Mouse (Mus musculus): ENCODE data around the gene Avpi1.
A peak's percentile ranks its signal among the peaks of the same experiment; 100 is the strongest.

The Avpi1 gene

DNA sequence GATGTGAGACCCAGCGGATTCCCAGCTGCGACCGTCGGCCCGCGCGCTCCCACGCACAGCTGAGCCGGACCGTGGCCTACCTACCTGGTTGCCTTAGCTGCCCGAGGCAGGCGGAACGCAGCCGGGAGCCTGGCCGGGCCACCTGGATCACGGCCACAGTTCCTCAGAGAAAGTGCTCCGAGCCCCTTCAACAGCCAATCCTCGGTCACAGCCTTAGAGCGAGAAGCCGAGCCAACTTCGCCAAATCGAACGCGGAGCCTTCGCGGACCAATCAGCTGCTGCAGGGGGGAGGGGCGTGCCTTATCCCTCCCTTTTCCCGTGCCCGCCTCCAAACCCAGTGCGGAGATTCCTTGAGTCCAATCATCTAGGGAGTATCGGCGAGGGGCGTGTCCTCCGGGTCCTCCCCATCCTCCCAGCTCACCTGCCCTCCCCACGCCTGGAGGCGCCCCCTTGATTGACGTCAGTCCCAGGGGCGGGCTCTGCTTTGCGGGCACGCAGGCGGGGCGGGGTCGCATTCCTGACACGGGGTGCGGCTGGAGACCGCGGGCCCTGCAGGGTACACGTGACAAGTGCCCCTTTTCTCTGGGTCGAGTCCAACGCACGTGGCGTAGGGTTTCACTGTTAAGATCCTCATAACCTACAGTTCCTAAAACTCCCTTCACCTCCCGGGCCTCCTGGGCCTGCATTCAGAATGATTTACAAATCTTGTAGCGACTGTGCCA is at the start of gene Avpi1:
Gene Avpi1 (minus strand): TSS at position 273 of the 722 bp plus-strand sequence.
- DNase-seq, result peak; percentile 99

DNA sequence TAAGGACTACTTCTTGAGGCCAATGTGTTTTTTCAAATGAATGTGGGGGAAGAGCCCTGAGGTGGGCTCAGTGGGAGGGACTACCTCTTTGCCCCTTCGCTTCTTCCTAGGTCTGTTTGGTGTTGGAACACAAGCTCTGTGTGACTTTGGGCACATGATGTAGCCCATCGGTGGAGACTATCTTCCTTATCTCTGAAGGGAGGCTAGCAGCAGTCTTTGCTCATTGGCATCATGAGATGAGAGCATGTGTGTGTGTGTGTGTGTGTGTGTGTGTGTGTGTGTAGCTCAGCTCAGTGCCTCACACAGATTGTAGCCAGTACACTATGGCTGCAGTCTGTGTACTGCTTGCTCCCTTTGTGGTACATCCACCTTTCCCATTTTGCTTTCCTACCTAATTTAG is 48.6 kb upstream of the Avpi1 start:
- no peak for DNase-seq

DNA sequence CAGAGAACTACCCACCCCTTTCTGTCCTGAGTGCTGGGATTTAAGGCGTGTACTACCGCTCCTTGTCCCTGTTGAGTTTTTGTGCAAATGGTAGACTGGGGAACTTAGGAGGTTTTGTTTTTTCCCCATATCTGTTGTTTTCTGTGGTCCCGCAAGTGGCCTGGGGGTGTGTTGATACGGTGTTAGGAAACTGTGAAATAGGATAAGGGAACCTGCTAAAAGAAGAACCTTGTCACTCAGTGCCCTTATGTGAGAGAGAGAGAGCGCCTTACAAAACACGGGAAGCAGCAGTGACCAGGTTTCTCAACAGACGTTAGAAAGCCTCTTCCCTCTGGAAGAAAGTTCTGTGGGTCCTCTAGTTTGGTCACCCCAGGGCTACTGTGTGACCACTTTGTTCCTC is 48.0 kb upstream of the Avpi1 start:
- no peak for DNase-seq

DNA sequence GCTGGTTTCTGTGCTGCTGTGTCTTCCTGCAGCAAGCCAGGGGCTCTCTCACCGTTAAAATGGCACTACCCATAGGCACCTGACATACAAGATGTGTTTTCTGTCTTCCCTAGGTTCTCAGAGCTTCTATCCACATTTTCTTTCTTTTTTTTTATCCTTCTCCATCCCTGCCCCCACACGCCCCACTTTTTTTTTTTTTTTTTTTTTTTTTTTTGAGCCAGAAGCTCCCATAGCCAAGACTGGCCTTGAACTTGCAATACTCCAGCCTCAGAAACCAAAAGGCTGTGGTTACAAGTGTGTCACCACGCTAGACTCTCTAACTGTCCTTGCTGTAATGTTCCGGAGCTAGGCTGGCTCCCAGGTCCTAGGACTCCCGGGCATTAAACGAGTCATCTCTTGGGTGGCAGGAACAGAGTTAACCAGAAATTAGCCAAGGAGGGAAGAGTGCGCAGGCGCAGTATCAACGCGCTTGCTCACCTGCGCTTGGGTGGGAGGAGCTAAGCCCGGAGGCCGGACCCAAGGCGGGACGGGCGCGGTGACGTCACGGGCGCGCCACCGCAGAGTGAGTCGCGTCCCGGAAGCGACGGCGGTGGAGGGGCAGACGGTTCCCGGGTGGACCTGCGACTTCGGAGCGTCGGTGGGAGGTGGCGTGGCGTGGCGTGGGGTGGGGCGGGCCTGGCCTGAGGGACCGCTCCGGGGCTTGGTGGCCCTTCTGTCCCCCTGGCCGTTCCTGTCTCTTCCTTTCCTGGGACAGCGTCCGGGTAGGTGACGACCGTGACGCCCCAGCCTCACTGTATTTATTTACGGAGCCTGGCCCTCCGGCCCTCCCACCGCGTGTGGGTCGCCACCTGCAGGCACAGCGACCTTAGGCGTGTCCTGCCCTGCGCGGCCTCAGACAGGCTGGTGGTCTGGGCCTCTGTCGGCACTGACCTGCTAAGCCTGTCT is 41.4 kb upstream of the Avpi1 start:
- peak; percentile 96 for DNase-seq

DNA sequence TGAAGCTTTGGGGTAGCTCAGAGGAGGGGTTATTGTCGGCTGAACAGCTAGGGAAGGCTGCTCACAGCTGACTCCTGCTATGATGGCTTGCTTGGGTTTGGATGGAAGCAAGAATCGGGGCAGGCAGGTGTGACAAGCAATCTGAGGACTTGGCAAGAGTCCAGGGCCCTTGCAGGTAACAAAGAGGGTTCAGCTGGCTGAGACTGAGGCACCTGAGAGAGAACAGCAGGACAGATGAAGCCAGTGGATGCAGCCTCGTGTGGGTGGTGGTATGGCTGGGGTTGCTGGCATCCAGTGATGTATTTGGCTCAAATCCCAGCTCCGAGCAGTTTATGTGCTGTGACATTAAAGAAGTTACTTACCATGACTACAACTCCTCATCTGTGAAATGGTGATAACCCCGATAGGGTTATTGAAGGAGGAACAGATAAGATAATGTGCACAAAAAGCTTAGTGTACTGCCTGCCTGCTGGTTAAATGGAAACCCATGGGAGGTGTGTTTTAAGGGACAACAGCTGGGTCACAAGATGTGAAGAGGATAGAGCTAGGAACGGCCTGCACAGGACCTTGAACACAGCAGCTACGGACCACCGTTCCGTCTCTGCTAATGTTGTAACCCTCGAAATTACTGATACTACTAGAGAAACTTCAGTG is 40.6 kb upstream of the Avpi1 start:
- DNase-seq, result peak; percentile 60

DNA sequence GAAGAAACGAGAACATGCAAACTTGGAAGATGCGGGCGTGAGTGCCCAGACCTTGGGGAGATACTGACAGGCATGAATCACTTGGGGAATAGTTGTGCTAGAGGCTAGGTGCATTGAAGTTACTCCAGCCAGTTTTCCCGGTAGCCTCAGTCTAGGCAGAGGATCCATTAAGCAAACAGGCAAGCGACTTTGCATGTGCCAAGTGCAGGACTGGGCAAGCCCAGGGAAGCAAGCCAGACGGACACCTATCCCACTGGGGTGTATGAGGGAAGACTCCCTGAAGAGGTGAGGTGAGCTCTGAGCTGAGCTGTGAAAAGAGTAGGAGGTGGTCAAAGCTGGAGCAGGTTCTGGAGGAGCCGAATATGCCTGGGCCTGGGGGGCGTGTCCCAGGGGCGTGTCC is 38.6 kb upstream of the Avpi1 start:
- DNase-seq, result no peak

DNA sequence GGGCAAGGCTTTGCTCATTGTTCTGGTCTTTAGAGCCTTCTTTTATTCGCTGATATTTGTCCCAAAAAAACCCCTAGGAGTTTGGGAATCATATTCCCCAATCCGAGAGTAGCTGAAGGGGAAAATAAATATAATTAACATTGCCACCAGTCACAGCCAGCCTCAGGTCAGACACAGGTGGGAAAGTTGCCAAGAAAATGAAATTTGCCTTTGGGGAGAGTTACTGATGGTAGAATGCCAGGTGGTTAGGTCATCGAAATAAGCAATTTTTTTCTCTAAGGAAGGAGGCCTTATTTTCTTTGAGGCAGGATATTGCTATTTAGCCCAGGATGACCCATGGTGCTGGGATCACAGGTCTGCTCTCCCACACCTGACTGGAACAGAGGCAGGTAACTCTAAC is 37.9 kb upstream of the Avpi1 start:
- DNase-seq, result no peak

DNA sequence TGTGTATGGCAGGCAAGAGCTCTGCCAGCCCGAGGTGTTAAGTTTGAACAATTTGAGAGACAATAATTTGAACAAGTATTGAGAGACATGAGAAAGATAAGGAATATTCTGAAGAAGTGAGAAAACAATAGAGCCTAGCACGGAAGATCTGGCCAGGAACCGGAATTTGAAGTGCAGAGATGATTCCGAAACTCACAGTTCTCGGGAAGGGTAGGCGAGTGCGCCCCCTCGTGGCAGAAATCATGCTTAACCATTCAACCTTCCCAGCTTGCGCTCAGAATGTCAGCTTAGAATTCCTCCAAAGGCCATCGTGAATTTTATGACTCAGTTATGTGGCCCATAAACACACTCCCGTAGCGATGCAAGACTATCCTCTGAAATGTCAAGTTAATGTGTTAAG is 37.3 kb upstream of the Avpi1 start:
- peak; percentile 95 for DNase-seq

DNA sequence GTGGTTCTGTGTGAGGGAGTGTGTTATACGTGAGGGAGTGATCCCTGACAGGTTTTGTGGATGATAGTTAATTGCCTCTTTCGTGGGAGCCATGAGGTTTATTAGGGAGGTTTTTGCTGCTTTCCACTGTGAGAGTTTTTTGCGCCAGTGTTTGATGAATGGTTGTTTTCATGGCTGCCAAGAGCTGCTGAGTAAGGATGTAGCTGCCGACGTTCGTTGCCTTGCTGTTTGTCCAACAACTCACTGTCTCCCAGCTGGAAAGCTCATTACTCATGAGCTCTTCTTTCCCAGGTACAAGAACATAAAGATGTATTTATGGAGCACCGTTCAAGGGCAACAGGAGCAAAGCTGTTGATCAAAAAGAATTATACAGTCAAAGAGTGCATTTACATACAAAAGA is 35.3 kb upstream of the Avpi1 start:
- DNase-seq, result no peak

DNA sequence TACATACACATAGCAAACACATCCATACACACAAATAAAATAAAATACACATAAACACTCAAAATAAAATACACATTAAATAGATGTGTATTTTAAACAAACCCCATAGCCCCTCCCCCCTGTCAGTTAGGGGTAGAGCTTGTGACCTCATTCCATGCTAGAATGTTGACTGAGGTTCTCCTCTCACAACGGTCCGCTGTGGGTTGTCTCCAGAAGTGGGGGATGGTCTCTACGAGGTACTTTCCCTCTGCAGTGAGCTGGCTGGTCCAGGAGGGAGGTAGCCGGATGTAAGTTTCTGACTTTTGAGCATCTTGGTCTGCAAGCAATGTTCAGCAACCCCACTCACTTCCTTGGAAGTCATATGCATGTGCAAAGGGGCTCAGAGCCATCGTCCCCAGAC is 34.9 kb upstream of the Avpi1 start, which contains the start of gene Zfyve27:
Gene Zfyve27 (plus strand): TSS at position 188 of the 400 bp plus-strand sequence.
- no peak for DNase-seq

DNA sequence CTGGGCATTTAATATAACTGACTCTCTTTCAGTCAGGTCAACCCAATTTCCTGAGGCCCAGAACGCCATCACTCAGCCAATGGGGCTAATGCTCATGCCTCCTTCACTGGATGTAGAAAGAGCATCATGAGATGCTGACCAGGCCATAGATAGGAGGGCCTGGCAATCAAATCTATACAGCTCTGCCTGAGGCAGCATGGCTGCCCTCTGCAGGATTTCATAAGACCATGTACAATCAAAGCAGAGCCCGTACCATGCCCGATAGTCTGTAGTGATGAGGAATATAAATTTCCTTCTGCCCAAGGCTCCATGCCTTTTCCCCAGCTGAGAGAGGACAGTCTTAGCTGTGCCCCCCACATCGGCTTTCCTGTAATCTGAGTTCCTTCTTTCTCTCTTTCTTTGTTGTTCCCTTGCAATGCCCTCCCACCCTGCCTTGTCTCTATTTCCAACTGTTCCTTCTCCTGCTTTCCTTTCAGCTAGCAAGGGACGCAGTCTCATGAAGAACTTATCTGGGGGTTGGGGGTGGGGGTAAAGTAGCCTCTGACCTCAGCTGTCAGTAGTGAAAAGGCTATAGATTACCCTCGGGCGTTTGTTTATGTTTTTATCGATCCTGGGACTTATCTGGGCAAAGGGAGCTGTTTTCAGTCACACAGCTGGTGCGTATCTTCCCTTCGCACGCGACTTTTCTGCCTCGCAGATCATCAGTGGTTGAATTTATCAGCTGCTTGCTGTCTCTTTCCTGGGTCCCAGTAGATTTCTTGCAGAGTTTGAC is 29.6 kb upstream of the Avpi1 start:
- DNase-seq, result no peak

DNA sequence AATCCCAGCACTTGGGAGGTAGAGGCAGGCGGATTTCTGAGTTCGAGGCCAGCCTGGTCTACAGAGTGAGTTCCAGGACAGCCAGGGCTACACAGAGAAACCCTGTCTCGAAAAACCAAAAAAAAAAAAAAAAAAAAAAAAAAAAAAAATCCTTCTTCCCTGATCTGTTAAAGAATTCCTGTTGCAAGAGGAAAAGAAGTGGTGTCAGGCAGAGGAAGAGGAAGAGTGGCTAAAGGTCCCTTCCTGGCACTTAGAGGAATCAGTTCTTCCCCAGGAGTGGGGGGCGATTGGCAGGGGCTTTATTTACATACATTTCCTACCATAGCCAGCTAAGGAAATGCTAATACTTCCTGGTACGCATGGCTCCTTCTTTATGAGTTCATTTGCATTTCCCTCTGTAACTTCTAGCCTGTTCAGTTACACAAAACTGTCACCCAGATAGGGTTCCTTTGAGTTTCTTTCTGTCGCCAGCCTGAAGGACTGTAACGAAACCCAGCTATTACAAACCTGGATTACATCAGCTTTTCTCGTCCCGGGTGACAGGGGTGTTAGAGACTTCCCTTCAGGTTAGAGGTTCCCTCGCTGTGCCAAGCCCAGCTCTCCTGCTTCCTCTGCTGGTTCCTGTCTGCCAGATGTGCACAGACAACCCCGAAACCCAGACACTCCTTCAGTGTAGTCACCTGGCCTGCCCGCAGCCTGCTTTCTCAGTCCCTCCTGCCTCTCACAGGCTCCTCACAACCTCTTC is 28.8 kb upstream of the Avpi1 start:
- DNase-seq, result no peak

DNA sequence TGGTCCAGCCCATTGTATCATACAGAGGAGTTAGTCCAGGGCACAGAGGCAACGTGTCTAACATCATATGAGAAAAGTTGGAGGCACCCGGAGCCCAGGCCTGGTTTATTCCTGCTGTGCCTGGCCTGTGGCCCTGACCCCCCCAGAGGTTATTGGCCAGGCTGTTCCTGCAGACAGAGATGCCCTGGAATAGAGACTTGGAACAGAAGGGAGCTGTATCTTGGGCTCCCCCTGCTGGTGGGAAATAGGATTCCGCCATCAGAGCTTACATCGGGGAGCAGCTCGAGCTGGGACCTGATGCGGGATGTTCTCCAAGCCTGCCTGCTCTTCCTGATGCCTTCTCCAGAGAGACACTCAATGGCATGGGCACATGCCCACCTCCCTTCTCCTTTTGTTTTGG is 23.1 kb upstream of the Avpi1 start:
- peak; percentile 92 for DNase-seq

DNA sequence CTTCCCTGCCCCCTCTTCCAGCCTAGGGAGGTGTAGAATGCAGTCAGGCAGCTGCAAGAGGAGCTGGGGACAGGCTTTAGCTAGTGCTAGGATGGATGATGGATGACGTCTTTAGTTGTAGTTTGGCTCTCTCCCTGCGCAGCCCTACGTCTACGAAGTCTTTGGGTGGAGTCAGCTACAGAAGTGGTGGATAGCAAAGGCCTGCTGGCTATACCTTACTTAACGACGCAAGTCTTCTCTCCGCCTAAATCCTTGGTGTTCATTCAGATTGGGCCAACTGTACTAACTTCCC is 19.7 kb upstream of the Avpi1 start:
- DNase-seq, result no peak

DNA sequence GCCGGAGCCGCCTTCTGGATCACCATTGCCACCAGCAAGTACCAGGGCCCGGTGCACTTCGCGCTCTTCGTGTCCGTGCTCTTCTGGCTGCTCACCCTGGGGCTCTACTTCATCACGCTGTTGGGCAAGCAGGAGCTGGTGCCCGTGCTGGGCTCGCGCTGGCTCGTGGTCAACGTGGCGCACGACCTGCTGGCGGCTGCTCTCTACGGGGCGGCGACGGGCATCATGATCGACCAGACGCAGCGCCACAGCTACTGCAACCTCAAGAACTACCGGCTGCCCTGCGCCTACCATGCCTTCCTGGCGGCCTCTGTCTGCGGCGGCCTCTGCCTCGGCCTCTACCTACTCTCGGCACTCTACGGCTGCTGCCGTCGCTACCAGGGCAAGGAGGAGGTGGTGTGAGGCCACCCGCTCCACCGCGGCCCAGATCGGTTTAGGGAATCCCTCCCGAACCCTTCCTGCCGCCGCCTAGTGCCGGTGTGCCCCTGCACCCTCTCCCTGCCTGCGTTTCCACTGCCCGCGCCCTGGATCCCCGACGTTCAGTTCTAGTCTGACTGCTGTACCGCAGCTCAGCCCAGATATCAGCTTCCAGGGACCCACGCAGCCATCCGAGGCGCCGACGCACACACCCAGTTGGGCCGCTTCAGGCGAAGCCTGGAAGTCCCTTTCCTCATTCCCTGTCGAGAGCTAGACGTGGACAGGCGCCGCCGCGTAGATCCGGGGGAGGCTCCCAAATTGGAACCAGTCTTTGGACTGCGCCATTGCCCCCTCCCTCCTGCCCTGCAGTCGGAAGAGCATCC is 19.1 kb upstream of the Avpi1 start:
- peak; percentile 83 for DNase-seq

DNA sequence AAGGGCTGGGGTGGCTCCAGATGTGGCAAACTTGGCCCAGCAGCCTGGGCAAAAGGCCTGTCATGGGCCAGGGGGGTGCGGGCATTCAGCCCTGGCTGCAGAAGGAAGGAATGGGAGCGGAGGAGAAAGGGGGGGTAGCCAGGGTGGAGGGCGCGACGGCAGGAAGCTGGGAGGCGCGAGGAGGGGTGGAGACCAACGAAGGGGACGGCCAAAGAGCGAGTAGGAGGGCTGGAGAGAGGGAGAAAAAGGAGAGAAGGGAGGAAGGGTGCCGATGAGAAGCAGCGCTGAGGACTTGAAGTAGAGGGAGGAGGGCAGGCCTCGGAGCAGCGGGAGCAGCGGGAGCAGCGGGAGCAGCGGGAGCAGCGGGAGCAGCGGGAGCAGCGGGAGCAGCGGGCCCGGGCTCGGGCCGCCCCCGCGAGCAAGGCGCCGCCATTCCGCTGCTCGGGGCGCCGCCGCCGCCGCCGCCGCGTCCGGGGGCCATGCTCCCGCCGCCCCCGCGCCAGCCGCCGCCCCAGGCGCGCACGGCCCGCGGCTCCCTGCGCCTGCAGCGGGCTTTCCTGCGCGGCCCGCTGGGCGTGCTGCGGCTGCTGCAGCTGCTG is 18.4 kb upstream of the Avpi1 start, which contains the start of gene Marveld1:
Gene Marveld1 (plus strand): TSS at position 231 of the 599 bp plus-strand sequence.
- peak; percentile 90 for DNase-seq

DNA sequence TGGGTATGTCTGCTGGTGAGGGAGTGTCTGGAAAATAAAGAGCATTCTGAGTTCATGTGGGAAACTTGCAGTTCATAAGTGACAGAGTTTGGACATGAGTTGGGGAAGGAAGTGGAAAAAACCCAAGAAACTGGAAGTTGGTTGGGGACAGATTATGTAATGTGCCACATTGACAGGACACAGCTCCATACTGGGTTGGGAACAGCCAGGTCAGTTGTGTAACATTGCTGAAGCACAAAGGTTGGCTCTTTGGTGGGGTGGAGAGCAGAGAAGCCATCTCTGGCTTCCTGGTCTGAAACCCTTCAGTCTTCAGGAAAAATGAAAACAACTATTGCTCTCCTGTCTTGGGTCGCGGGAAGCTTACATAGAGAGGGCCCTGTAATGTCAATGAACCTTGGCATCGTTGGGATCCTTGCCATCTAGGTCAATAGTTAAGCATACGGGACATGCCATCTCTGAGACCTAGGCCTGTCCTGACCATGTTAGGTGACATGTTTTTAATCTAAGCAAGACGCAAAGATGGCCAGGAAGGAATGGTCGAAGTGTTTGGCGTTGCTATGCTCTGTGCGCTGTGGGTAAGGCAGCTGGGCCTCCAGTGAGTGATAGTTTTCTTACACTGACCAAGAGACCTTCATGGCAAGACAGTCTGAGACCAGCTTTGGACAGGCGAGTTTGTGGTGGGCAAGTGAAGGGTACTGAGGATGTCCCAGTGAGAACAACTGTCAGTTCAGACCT is 17.6 kb upstream of the Avpi1 start:
- DNase-seq, result no peak

DNA sequence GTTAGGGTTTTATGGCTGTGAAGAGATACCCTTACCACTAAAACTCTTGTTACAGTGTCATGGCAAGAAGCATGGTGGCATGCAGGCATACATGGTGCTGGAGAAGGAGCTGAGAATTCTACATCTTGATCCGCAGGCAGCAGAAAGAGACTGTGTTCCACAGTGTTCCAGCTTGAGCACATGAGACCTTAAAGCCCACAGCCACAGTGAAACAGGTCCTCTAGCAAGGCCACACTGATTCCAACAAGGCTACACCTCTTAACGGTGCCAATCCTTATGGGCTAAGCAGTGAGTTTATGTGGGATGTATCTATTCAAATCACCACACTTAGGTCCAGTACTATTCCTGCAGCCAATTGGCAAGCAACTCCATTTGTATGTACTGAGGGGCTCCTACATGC is 16.9 kb upstream of the Avpi1 start:
- no peak for DNase-seq

DNA sequence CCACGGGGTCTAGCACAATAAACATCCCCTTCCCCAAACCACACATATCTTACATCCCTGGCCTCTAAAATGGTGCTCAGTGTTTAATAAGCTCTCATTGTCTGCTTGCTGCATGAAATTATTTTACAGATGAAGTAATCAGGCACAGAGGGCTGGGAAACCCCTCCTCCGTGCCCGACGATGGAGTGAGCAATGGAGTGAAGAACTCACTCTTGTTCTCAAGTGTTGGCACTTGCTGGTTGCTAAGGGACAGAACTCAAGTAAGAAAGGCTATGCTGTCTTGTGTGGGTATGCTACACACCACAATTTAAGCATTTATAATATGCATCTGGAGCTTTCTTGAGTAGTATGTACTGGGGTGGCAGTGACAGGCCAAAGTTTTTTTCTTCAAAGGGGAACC is 16.4 kb upstream of the Avpi1 start:
- DNase-seq, result no peak

DNA sequence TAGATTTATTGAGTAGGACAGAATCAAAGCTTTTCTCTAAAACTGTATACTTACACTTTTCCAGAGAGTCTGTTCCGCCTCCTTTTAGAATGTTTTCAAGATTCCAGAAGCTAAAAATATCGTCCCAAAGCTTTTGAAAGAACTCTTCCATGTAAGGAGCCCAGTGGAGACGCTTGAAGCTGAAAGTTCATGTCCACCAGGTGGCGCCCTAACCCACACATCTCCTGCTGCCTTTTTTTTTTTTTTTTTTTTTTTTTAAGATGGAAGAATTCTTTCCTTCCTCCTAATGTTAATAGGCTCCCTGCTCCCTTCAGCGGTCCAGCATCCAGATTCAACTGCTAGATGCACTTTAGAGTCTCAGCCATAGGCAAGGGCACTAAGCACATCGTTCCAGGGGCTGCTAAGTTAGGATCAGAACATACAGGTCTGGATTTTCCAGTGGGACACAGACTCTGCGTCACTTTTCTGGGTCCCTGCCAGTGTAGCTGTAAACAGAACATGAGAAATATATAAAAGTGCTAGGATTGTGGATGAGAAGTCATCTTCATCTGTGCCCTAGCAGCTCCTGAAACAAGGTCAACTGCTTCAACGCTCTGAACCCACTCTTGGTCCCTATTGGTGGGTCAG is 15.8 kb upstream of the Avpi1 start:
- peak; percentile 96 for DNase-seq
